Mouse (Mus musculus): ENCODE measurements at regions not wholly inside any gene's neighbourhood (a gene's known extent, or its start where the extent isn't known, plus 50 kb on each side); places are given as distances from the start of the nearest gene placed in this dataset.

DNA sequence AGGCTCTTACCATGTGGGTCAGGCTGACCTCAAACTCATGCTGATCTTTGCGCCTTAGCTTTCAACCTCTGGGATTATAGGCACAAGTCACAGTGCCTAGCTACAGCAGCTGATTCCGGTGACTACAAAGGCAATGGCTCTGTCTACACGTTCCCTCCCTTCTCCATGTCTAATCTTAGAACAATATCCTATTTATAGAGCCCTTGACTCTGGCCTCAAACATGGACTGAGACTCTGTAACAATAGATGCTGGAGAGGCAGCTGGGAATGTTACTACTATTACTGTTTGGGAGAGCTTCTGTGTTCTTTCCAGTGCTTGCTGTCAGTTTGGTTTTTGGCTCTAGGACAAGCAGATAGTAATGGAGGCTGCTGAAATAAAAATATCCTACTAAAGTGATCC lies 198.7 kb downstream of the Arrdc4 start:
- Histone ChIP-seq H3K4me2 (ENCODE audit: low read depth) (no peak overlapping the region), H3K36me3 (ENCODE audit: control insufficient read depth, insufficient read depth) (no peaks in the 10 kb centered on the region), H3K4me3 (no peak overlapping the region), H3K79me2 (ENCODE audit: control insufficient read depth, insufficient read depth) (no peaks in the 10 kb centered on the region), H3K27me3 (ENCODE audit: control insufficient read depth, insufficient read depth, insufficient read length) (no peaks in the 10 kb centered on the region), H3ac (ENCODE audit: control insufficient read depth, insufficient read length) (no peak overlapping the region)
- TF ChIP-seq TCF3 (IDR thresholded peaks at IDR 0.05; ENCODE audit: insufficient read length, low read depth) = no peak
- TF ChIP-seq MYOG (IDR thresholded peaks at IDR 0.05; ENCODE audit: control insufficient read depth in 1 of 3, insufficient read depth in 1 of 3, insufficient read length in 2 of 3, low read depth in 2 of 3) = peak in 1 of 3 experiments; percentile 4

DNA sequence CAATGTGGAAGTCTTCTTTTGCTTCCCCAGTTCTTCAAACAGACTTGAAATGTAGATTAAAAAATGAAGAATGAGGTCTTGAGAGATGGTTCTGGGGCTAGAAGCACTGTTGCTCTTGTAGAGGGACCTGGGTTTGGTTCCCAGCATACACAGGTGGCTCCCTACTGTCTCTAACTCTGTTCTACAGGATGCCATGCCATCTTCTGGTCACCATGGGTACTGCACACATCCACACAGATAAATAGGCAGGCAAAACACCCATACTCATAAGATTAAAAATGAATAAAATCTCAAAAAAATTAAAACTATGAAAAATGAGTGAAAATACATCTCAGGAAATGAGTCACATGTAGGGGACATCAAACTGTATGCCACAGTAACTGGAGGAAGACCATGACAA lies 200.9 kb downstream of the Arrdc4 start:
- H3K27me3 ChIP-seq (ENCODE audit: control insufficient read depth, insufficient read depth, insufficient read length) = peaks cover 5% of the 10 kb centered on the region
- no peak overlapping the region for H3K4me3 ChIP-seq
- H3K4me2 ChIP-seq (ENCODE audit: low read depth) = no peak overlapping the region
- no peaks in the 10 kb centered on the region for H3K79me2 ChIP-seq (ENCODE audit: control insufficient read depth, insufficient read depth)
- TF ChIP-seq MAX (IDR thresholded peaks at IDR 0.05; ENCODE audit: low read depth) = no peak
- TF ChIP-seq REST (IDR thresholded peaks at IDR 0.05; ENCODE audit: insufficient read depth, insufficient read length) = no peak
- TF ChIP-seq TCF3 (IDR thresholded peaks at IDR 0.05; ENCODE audit: insufficient read length, low read depth) = no peak
- no peak for TF ChIP-seq CEBPB (IDR thresholded peaks at IDR 0.05; ENCODE audit: insufficient read depth, poor library complexity, severe bottlenecking)
- no peak for TF ChIP-seq SRF (IDR thresholded peaks at IDR 0.05; ENCODE audit: control insufficient read depth, insufficient read length, low read depth)
- no peak for TF ChIP-seq TCF12 (IDR thresholded peaks at IDR 0.05; ENCODE audit: insufficient read depth, poor library complexity, severe bottlenecking)
- no peak for TF ChIP-seq USF1 (IDR thresholded peaks at IDR 0.05; ENCODE audit: low read depth)
- TF ChIP-seq MYOD1 (IDR thresholded peaks at IDR 0.05; ENCODE audit: control insufficient read depth in 1 of 3, insufficient read length in 2 of 3, low read depth in 2 of 3) = no peak
- no peak for TF ChIP-seq POLR2A (IDR thresholded peaks at IDR 0.05; ENCODE audit: insufficient read length, low read depth)
- no peak for TF ChIP-seq POLR2AphosphoS2 (IDR thresholded peaks at IDR 0.05; ENCODE audit: insufficient read length, low read depth)
- no peak for TF ChIP-seq E2F4 (IDR thresholded peaks at IDR 0.05; ENCODE audit: insufficient read depth)
- H3ac ChIP-seq (ENCODE audit: control insufficient read depth, insufficient read length) = no peak overlapping the region
- no peaks in the 10 kb centered on the region for H3K36me3 ChIP-seq (ENCODE audit: control insufficient read depth, insufficient read depth)

DNA sequence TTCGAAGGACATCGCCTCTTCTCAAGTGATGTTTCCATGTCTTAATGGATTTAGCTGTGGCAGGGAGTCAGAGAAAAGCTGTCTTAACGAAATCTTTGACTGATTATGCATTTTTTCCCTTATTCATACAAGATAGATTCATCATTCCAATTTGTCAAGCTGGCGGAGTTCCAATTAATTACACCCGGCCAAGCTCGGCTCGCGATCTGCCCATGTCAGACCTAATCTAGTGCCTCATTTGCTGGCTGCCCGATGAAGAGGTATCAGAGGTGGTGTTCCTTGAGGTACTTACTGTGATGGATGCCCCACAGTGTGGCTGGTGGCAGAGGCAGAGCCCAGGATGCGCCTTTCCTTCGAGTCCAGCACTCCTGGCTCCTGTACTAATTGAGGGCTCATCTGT lies 204.9 kb downstream of the Arrdc4 start:
- Histone ChIP-seq H3K27me3 (ENCODE audit: control insufficient read depth, insufficient read depth, insufficient read length) (peaks cover 5% of the 10 kb centered on the region), H3K4me3 (no peak overlapping the region), H3ac (ENCODE audit: control insufficient read depth, insufficient read length) (no peak overlapping the region), H3K36me3 (ENCODE audit: control insufficient read depth, insufficient read depth) (no peaks in the 10 kb centered on the region), H3K79me2 (ENCODE audit: control insufficient read depth, insufficient read depth) (no peaks in the 10 kb centered on the region), H3K4me2 (ENCODE audit: low read depth) (no peak overlapping the region)
- TF ChIP-seq MYOG (IDR thresholded peaks at IDR 0.05; ENCODE audit: control insufficient read depth in 1 of 3, insufficient read depth in 1 of 3, insufficient read length in 2 of 3, low read depth in 2 of 3) (no peak), SRF (IDR thresholded peaks at IDR 0.05; ENCODE audit: control insufficient read depth, insufficient read length, low read depth) (no peak), CEBPB (IDR thresholded peaks at IDR 0.05; ENCODE audit: insufficient read depth, poor library complexity, severe bottlenecking) (no peak), REST (IDR thresholded peaks at IDR 0.05; ENCODE audit: insufficient read depth, insufficient read length) (no peak), TCF12 (IDR thresholded peaks at IDR 0.05; ENCODE audit: insufficient read depth, poor library complexity, severe bottlenecking) (no peak), MYOD1 (IDR thresholded peaks at IDR 0.05; ENCODE audit: control insufficient read depth in 1 of 3, insufficient read length in 2 of 3, low read depth in 2 of 3) (no peak), POLR2AphosphoS2 (IDR thresholded peaks at IDR 0.05; ENCODE audit: insufficient read length, low read depth) (no peak), USF1 (IDR thresholded peaks at IDR 0.05; ENCODE audit: low read depth) (no peak), E2F4 (IDR thresholded peaks at IDR 0.05; ENCODE audit: insufficient read depth) (no peak), POLR2A (IDR thresholded peaks at IDR 0.05; ENCODE audit: insufficient read length, low read depth) (no peak), TCF3 (IDR thresholded peaks at IDR 0.05; ENCODE audit: insufficient read length, low read depth) (no peak), MAX (IDR thresholded peaks at IDR 0.05; ENCODE audit: low read depth) (no peak)

DNA sequence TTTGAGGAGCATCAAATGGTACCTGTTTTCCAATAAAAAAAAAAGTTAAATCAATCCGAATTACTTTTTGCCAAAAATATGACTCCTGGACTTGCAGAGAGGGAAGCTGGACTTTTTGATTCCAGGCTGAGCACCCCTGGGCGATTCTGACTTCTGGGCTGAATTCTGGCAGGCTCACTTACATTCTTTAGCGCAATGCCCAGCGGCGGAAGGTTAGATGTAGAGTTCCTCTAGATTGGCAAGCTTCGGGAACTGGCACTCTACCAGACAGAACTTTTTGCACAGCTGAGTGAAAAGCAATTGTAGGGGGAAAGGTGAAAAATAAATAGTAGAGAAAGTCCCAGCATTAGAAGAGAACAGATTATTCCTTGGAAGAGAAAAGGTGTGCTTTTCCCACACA lies 235.5 kb downstream of the Fam169b start:
- no peak overlapping the region for H3ac ChIP-seq (ENCODE audit: control insufficient read depth, insufficient read length)
- no peaks in the 10 kb centered on the region for H3K36me3 ChIP-seq (ENCODE audit: control insufficient read depth, insufficient read depth)
- TF ChIP-seq MYOD1 (IDR thresholded peaks at IDR 0.05; ENCODE audit: control insufficient read depth in 1 of 3, insufficient read length in 2 of 3, low read depth in 2 of 3) (no peak), POLR2A (IDR thresholded peaks at IDR 0.05; ENCODE audit: insufficient read length, low read depth) (no peak), REST (IDR thresholded peaks at IDR 0.05; ENCODE audit: insufficient read depth, insufficient read length) (no peak)
- H3K79me2 ChIP-seq (ENCODE audit: control insufficient read depth, insufficient read depth) = no peaks in the 10 kb centered on the region
- H3K4me3 ChIP-seq = no peak overlapping the region
- peaks cover 8% of the 10 kb centered on the region for H3K27me3 ChIP-seq (ENCODE audit: control insufficient read depth, insufficient read depth, insufficient read length)
- no peak overlapping the region for H3K4me2 ChIP-seq (ENCODE audit: low read depth)

DNA sequence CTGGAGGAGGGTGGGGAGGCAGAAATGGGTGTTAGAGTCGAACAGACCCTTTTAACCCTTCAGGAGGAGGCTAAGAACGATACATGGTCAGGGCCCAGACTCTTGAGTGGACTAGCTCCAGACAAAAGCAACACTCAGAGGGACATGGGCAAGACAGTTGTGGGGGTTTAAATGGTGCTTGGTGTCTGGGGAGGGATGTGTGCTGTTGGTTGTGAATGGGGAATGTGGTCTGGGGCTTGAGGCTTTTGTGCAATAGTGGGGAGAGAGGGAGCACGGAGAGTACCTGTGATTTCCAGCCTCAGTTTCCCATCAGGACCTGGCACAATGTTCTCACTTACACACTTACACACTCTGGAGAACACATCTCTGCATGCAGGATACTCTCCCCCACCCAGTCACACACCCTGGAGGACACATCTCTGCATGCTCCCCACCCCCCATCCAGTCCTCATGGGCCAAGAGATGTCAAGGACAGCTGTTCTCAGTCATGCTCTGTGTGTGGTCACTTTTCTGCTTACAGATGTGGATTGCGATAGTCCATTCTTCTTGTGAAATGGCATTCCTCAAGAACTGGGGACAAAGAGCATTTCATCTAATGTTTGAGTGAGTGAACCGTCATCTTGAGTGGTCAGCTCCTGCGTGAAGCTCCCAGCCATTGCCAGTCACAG lies 217.6 kb downstream of the Fam169b start:
- Histone ChIP-seq H3K36me3 (ENCODE audit: control insufficient read depth, insufficient read depth) (no peaks in the 10 kb centered on the region), H3K4me3 (no peak overlapping the region), H3ac (ENCODE audit: control insufficient read depth, insufficient read length) (no peak overlapping the region), H3K79me2 (ENCODE audit: control insufficient read depth, insufficient read depth) (no peaks in the 10 kb centered on the region), H3K27me3 (ENCODE audit: control insufficient read depth, insufficient read depth, insufficient read length) (no peaks in the 10 kb centered on the region), H3K4me2 (ENCODE audit: low read depth) (no peak overlapping the region)
- no peak for TF ChIP-seq SRF (IDR thresholded peaks at IDR 0.05; ENCODE audit: control insufficient read depth, insufficient read length, low read depth)
- no peak for TF ChIP-seq MYOG (IDR thresholded peaks at IDR 0.05; ENCODE audit: control insufficient read depth in 1 of 3, insufficient read depth in 1 of 3, insufficient read length in 2 of 3, low read depth in 2 of 3)
- no peak for TF ChIP-seq MYOD1 (IDR thresholded peaks at IDR 0.05; ENCODE audit: control insufficient read depth in 1 of 3, insufficient read length in 2 of 3, low read depth in 2 of 3)
- TF ChIP-seq TCF12 (IDR thresholded peaks at IDR 0.05; ENCODE audit: insufficient read depth, poor library complexity, severe bottlenecking) = no peak
- no peak for TF ChIP-seq POLR2A (IDR thresholded peaks at IDR 0.05; ENCODE audit: insufficient read length, low read depth)
- TF ChIP-seq USF1 (IDR thresholded peaks at IDR 0.05; ENCODE audit: low read depth) = no peak
- TF ChIP-seq E2F4 (IDR thresholded peaks at IDR 0.05; ENCODE audit: insufficient read depth) = no peak

Measured in myocyte (in vitro differentiated cells).